8 mouse cellular contexts compared by ENCODE assay signal in genomic region chr12:69373850-69374766, GRCm38 (mm10). TPM values are rescaled to one million over a fixed set of nuclear protein-coding genes. Genes with fewer than 3 reads are reported as not detected.
DNase-seq lines count a peak whose midpoint lies in the region; ATAC-seq and TF ChIP-seq lines count a peak whose summit lies in the region.

No protein-coding gene starts in this region.

- ATAC-seq in kidney, embryonic 16.5 days (ENCODE audit: low FRiP score, low TSS enrichment), result no peak
- ATAC-seq in hindbrain, embryonic 11.5 days (ENCODE audit: low FRiP score), result no peak

- TF ChIP-seq POLR2A in bone marrow, adult 2 months (IDR thresholded peaks at IDR 0.05; ENCODE audit: borderline replicate concordance, control insufficient read depth, low read depth, low read length), result no peak

- peak overlapping the region; percentile 99 for H3K9ac ChIP-seq in kidney, embryonic 16.5 days (replicated peaks; ENCODE audit: low read length)
- no peak overlapping the region for H3K9ac ChIP-seq in hindbrain, embryonic 11.5 days (ENCODE audit: low read depth, low read length)

- intact Hi-C loops in gastrocnemius, postnatal 14 days (cut with DNase I; ENCODE audit: low total_unique reads), result no loop called here

- H3K27ac ChIP-seq in kidney, embryonic 16.5 days (ENCODE audit: low read length), result no peak overlapping the region
- no peak overlapping the region for H3K27ac ChIP-seq in bone marrow, adult 2 months (ENCODE audit: control insufficient read depth, insufficient read depth, low read depth, low read length, poor library complexity)
- H3K27ac ChIP-seq in hindbrain, embryonic 11.5 days (ENCODE audit: low read depth, low read length), result no peak overlapping the region

- H3K27me3 ChIP-seq in kidney, embryonic 16.5 days (ENCODE audit: insufficient read depth, low read length), result no peaks in the 10 kb centered on the region
- H3K27me3 ChIP-seq in hindbrain, embryonic 11.5 days (ENCODE audit: control insufficient read depth, insufficient read depth, low read length), result no peaks in the 10 kb centered on the region

- H3K36me3 ChIP-seq in kidney, embryonic 16.5 days (ENCODE audit: insufficient read depth, low read length), result peaks cover 6% of the 10 kb centered on the region; the same call in 1 of the 2 replicates
- no peaks in the 10 kb centered on the region for H3K36me3 ChIP-seq in hindbrain, embryonic 11.5 days (ENCODE audit: control insufficient read depth, insufficient read depth, low read length)

- no peak for TF ChIP-seq CTCF in bone marrow, adult 2 months (IDR thresholded peaks at IDR 0.05; ENCODE audit: control insufficient read depth, insufficient read depth, low read length)

- H3K4me3 ChIP-seq in kidney, embryonic 16.5 days (ENCODE audit: low read length), result peak overlapping the region; percentile 100
- peak overlapping the region; percentile 85 for H3K4me3 ChIP-seq in bone marrow, adult 2 months (replicated peaks; ENCODE audit: control insufficient read depth, low read depth, low read length)
- H3K4me3 ChIP-seq in hindbrain, embryonic 11.5 days (ENCODE audit: low read depth, low read length), result peak overlapping the region; percentile 99

- 35% methylated on average over 11 of the region's 11 CpGs for WGBS in kidney, embryonic 16.5 days
- 7% methylated on average over 11 of the region's 11 CpGs for WGBS in bone marrow, adult 2 months
- WGBS in hindbrain, embryonic 11.5 days, result 52% methylated on average over 11 of the region's 11 CpGs

- H3K4me1 ChIP-seq in kidney, embryonic 16.5 days (ENCODE audit: insufficient read depth, low read length), result peaks cover 18% of the 10 kb centered on the region; the same call in 1 of the 2 replicates
- no peaks in the 10 kb centered on the region for H3K4me1 ChIP-seq in bone marrow, adult 2 months (ENCODE audit: control insufficient read depth, insufficient read depth, low read length)
- no peaks in the 10 kb centered on the region for H3K4me1 ChIP-seq in hindbrain, embryonic 11.5 days (replicated peaks; ENCODE audit: control insufficient read depth, insufficient read depth, low read length)

- DNase-seq in kidney, adult 18-20 months, result no peak
- no peak for DNase-seq in hindbrain, embryonic 11.5 days (ENCODE audit: low spot score)
- peak; percentile 27 for DNase-seq in lung, postnatal 36 days
- DNase-seq in gastrocnemius, postnatal 14 days, result no peak
- DNase-seq in right cerebral cortex, postnatal 4 days, result no peak
- no peak for DNase-seq in c-Kit-positive CD71-positive TER-119-positive erythroid progenitor cells, embryonic 14.5 days (ENCODE audit: low spot score)

- no peaks in the 10 kb centered on the region for H3K9me3 ChIP-seq in kidney, embryonic 16.5 days (ENCODE audit: low read length)
- H3K9me3 ChIP-seq in hindbrain, embryonic 11.5 days (ENCODE audit: control insufficient read depth, low read length), result no peaks in the 10 kb centered on the region

- peak overlapping the region; percentile 84 for H3K4me2 ChIP-seq in kidney, embryonic 16.5 days (replicated peaks; ENCODE audit: low read depth, low read length)
- H3K4me2 ChIP-seq in hindbrain, embryonic 11.5 days (replicated peaks; ENCODE audit: low read depth, low read length), result peak overlapping the region; percentile 84

RNA-seq across cellular contexts. Expression of gene Gm9887, which starts 1.9 kb away (rescaled TPM):
- polyA plus RNA-seq in kidney, embryonic 16.5 days (2015; fragmentation: Nextera tagmentation; extraction: Ambion mirVana), result 1.1 and 1.7 TPM in 2 replicates
- not detected in 2 replicates for polyA plus RNA-seq in bone marrow, adult 2 months (2011; ENCODE audit: insufficient read depth, insufficient read length, low replicate concordance, missing spikeins)
- polyA plus RNA-seq in hindbrain, embryonic 11.5 days (2014; fragmentation: Nextera tagmentation; extraction: Ambion mirVana), result 1.3 and 2.2 TPM in 2 replicates
- total RNA-seq in gastrocnemius, postnatal 14 days (2021), result under 1 TPM in 1 of 2 experiments, not detected in 1; 0.37 TPM

RNA-seq across cellular contexts. Expression of gene Arf6, which starts 2.2 kb away (rescaled TPM):
- polyA plus RNA-seq in kidney, embryonic 16.5 days (2015; fragmentation: Nextera tagmentation; extraction: Ambion mirVana), result 34.6 and 34.9 TPM in 2 replicates
- 48.1 and 48.4 TPM in 2 replicates for polyA plus RNA-seq in bone marrow, adult 2 months (2011; ENCODE audit: insufficient read depth, insufficient read length, low replicate concordance, missing spikeins)
- 47.4 and 49.9 TPM in 2 replicates for polyA plus RNA-seq in hindbrain, embryonic 11.5 days (2014; fragmentation: Nextera tagmentation; extraction: Ambion mirVana)
- total RNA-seq in gastrocnemius, postnatal 14 days (2021), result 10 to 100 TPM; 29.7 to 36.3 TPM

RNA-seq across cellular contexts. Expression of gene Nemf, which starts 17.1 kb away (rescaled TPM):
- polyA plus RNA-seq in kidney, embryonic 16.5 days (2015; fragmentation: Nextera tagmentation; extraction: Ambion mirVana), result 80.3 and 92.7 TPM in 2 replicates
- polyA plus RNA-seq in bone marrow, adult 2 months (2011; ENCODE audit: insufficient read depth, insufficient read length, low replicate concordance, missing spikeins), result 28.9 and 43.5 TPM in 2 replicates
- polyA plus RNA-seq in hindbrain, embryonic 11.5 days (2014; fragmentation: Nextera tagmentation; extraction: Ambion mirVana), result 90.2 and 108 TPM in 2 replicates
- total RNA-seq in gastrocnemius, postnatal 14 days (2021), result 10 to 100 TPM; 16.8 to 19.1 TPM
